Mouse (Mus musculus): ENCODE measurements around the gene Slc25a4. TPM values are rescaled to one million over a fixed set of nuclear protein-coding genes. Genes with fewer than 3 reads are reported as not detected.
A peak's percentile ranks its signal among the peaks of the same experiment; 100 is the strongest.

Gene Slc25a4
- polyA plus RNA-seq (2014; fragmentation: Nextera tagmentation; extraction: Ambion mirVana): 1,564 and 1,695 TPM in 2 replicates

DNA sequence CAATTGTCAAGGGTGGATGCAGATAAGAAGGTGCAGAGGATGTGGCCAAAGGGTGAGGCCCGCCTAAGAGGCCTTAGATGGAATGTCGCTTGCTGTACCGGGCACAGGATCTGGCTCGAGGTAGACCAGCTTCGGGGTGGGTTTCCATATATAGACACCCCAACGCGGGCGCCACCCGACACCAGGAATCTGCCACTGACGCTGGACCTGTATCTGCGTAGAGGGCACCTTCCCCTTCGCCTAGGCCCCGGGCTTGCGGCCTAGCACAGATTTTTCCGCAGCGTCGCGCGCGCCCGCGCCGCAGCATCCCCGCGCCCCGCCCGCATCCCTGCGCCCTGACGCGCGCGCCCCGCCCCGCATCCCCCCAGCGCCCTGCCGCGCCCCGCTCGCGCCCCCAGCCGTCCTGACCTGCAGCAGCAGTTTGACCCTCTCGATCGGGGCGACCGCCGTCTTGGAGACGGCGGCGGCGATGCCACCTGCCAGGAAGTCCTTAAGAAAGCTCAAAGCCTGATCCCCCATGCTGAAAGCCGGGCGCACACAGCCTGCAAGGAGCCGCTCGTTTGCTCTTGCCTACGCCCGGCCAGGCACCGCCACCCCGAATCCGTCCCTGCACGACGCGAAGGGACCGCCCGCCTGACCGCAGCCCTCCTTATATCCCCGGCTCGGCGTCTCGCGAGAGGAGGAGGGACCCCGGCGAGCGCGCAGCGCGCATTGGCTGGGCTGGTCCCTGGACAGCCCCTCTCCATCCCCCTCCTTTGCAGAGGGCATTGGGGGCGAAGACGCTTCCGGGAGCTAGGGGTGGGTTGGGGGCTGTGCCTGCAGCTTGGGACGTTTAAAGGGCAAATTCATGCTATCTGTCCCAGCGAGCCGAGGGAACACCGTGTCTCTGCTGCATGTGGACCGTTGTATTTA lies at the start of gene Slc25a4:
Gene Slc25a4 (minus strand): TSS at position 881 of the 912 bp plus-strand sequence.
- H3K4me2 ChIP-seq: peak within 1 kb of the TSS; percentile 79
- H3K27me3 ChIP-seq (ENCODE audit: control insufficient read depth, insufficient read depth, low read length): no peaks in the 10 kb centered on the region
- under 1% methylated on average over 76 of the region's 84 CpGs for WGBS (ENCODE audit: insufficient replicate concordance)
- peak; percentile 93 for ATAC-seq (replicated peaks; ENCODE audit: insufficient number of reproducible peaks, low FRiP score, low TSS enrichment)
- peaks cover 29% of the 10 kb centered on the region for H3K36me3 ChIP-seq (ENCODE audit: control insufficient read depth, insufficient read depth, low read length)
- peak within 1 kb of the TSS; percentile 95 for H3K4me3 ChIP-seq (ENCODE audit: low read depth, low read length)
- H3K9ac ChIP-seq (ENCODE audit: low read depth, low read length): peak within 1 kb of the TSS; percentile 98
- H3K4me1 ChIP-seq (ENCODE audit: control insufficient read depth, insufficient read depth, low read length): peaks cover 38% of the 10 kb centered on the region
- peak within 1 kb of the TSS; percentile 100 for H3K27ac ChIP-seq (ENCODE audit: low read depth, low read length)
- no peaks in the 10 kb centered on the region for H3K9me3 ChIP-seq (replicated peaks; ENCODE audit: control insufficient read depth, low read length)

DNA sequence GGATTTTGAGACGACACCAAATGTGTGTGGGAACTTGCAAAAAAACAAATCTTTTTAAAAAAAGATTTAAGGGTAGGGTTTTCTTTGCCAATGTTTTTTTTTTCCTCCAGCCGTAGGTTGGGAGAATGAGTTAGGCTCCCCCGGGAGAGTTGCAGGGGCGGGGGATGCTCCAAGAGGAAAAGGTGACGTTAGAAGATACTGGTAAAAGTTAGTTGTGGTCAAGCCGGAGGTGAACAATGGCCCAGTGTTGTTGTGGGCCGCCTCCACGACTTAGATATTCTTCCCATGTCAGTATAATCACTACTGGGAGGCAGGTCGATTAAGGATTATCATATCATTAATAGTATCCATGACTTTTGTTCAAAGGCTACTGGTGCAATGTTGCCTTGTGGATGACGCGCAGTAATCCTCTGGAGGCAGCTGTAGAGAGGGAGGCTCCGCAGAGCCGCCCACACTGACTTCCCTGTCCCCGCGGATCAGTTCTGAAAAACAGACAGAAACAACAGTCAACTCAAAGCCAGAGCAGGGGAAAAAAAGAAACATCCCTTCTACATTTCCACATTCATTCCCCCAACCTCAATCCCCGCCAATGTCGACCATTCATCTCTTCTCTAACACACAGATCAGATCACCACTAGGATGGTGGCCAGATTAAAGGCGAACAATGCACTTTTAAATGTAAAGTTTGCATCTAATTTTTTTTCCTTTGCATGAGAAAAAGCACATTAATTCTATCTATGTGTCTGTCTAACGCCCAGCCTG lies 47.0 kb upstream of the Slc25a4 start:
- Histone ChIP-seq H3K36me3 (ENCODE audit: control insufficient read depth, insufficient read depth, low read length) (no peaks in the 10 kb centered on the region), H3K27me3 (ENCODE audit: control insufficient read depth, insufficient read depth, low read length) (no peaks in the 10 kb centered on the region), H3K27ac (ENCODE audit: low read depth, low read length) (no peak overlapping the region), H3K9ac (ENCODE audit: low read depth, low read length) (no peak overlapping the region), H3K9me3 (replicated peaks; ENCODE audit: control insufficient read depth, low read length) (no peaks in the 10 kb centered on the region), H3K4me1 (ENCODE audit: control insufficient read depth, insufficient read depth, low read length) (no peaks in the 10 kb centered on the region), H3K4me3 (ENCODE audit: low read depth, low read length) (no peak overlapping the region), H3K4me2 (no peak overlapping the region)
- ATAC-seq (replicated peaks; ENCODE audit: insufficient number of reproducible peaks, low FRiP score, low TSS enrichment): no peak
- 38% methylated on average over 19 of the region's 19 CpGs for WGBS (ENCODE audit: insufficient replicate concordance)

DNA sequence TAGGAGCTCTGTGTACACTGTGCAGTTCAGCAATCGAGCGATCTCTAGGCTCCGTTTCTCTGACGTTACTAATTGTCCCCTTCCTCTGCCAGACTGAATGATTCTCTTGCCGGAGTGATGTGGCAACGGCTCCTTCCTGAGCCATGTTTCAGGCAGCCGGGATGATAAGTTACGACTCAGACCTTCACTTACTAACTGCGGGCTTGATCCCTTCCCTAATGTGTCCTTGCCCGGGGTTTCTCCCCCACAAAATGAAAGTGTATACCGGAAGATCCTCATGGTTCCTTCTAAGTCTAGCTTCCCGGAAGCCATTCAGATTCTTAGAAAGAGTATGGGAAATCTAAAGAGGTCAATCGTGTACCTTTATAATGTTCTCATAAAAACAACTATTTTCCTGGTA lies 41.4 kb upstream of the Slc25a4 start:
- Histone ChIP-seq H3K36me3 (ENCODE audit: control insufficient read depth, insufficient read depth, low read length) (no peaks in the 10 kb centered on the region), H3K4me1 (ENCODE audit: control insufficient read depth, insufficient read depth, low read length) (no peaks in the 10 kb centered on the region), H3K27me3 (ENCODE audit: control insufficient read depth, insufficient read depth, low read length) (no peaks in the 10 kb centered on the region), H3K27ac (ENCODE audit: low read depth, low read length) (no peak overlapping the region), H3K4me2 (peak overlapping the region; percentile 18; the same call in 1 of the 2 replicates), H3K9me3 (replicated peaks; ENCODE audit: control insufficient read depth, low read length) (no peaks in the 10 kb centered on the region), H3K9ac (ENCODE audit: low read depth, low read length) (no peak overlapping the region), H3K4me3 (ENCODE audit: low read depth, low read length) (no peak overlapping the region)
- no peak for ATAC-seq (replicated peaks; ENCODE audit: insufficient number of reproducible peaks, low FRiP score, low TSS enrichment)
- WGBS (ENCODE audit: insufficient replicate concordance): 64% methylated on average over 13 of the region's 13 CpGs

DNA sequence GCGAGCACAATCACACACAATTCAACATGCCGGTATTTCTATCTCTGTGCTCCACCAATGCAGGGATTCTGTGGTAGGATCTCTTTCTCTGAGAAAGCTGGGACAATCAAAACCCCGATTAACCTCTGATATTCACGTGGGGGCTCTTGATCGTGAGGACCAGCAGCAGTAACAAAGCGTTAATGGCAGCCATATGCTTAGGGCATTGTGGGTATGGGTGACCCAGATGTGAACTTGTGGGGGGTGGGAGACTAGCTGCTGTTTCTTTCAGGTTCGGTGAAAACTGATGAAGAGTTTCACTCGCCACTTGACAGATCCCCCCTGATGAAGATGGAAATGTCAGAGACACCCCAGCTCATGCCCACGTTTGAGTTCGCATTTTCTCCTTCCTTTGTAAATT lies 40.5 kb upstream of the Slc25a4 start:
- Histone ChIP-seq H3K4me2 (no peak overlapping the region), H3K9me3 (replicated peaks; ENCODE audit: control insufficient read depth, low read length) (no peaks in the 10 kb centered on the region), H3K9ac (ENCODE audit: low read depth, low read length) (no peak overlapping the region), H3K27ac (ENCODE audit: low read depth, low read length) (no peak overlapping the region), H3K27me3 (ENCODE audit: control insufficient read depth, insufficient read depth, low read length) (no peaks in the 10 kb centered on the region), H3K4me1 (ENCODE audit: control insufficient read depth, insufficient read depth, low read length) (no peaks in the 10 kb centered on the region), H3K36me3 (ENCODE audit: control insufficient read depth, insufficient read depth, low read length) (no peaks in the 10 kb centered on the region), H3K4me3 (ENCODE audit: low read depth, low read length) (no peak overlapping the region)
- WGBS (ENCODE audit: insufficient replicate concordance): 49% methylated on average over 10 of the region's 10 CpGs
- no peak for ATAC-seq (replicated peaks; ENCODE audit: insufficient number of reproducible peaks, low FRiP score, low TSS enrichment)

DNA sequence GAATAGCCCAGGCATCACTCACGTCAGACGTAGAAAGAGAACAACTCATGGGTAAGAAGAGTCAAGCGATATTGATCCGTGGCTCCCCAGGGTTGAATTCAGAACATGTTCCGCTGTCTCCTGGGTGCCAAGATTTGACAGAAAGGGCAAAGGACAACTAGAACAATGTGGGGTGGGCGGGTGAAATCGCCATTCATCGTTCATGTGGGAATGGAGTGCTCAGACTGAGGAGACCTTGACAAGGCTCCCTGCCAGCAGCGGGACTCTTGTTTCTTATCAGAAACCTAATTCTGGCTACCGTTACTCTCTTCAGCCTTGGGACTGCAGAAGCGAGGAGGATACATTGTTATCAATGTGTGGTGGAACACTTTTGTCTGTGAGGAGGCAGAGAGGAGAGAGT lies 35.3 kb upstream of the Slc25a4 start:
- H3K4me2 ChIP-seq: peak overlapping the region; percentile 49
- 28% methylated on average over 11 of the region's 11 CpGs for WGBS (ENCODE audit: insufficient replicate concordance)
- H3K36me3 ChIP-seq (ENCODE audit: control insufficient read depth, insufficient read depth, low read length): no peaks in the 10 kb centered on the region
- no peaks in the 10 kb centered on the region for H3K9me3 ChIP-seq (replicated peaks; ENCODE audit: control insufficient read depth, low read length)
- H3K27ac ChIP-seq (ENCODE audit: low read depth, low read length): peak overlapping the region; percentile 35; the same call in 1 of the 2 replicates
- 0 out of 2 replicates have a peak overlapping the region, but pooled peaks have one; percentile 28 for H3K9ac ChIP-seq (ENCODE audit: low read depth, low read length)
- peaks cover 4% of the 10 kb centered on the region; the same call in 1 of the 2 replicates for H3K4me1 ChIP-seq (ENCODE audit: control insufficient read depth, insufficient read depth, low read length)
- H3K27me3 ChIP-seq (ENCODE audit: control insufficient read depth, insufficient read depth, low read length): no peaks in the 10 kb centered on the region
- peak overlapping the region; percentile 10; the same call in 1 of the 2 replicates for H3K4me3 ChIP-seq (ENCODE audit: low read depth, low read length)
- ATAC-seq (replicated peaks; ENCODE audit: insufficient number of reproducible peaks, low FRiP score, low TSS enrichment): no peak

DNA sequence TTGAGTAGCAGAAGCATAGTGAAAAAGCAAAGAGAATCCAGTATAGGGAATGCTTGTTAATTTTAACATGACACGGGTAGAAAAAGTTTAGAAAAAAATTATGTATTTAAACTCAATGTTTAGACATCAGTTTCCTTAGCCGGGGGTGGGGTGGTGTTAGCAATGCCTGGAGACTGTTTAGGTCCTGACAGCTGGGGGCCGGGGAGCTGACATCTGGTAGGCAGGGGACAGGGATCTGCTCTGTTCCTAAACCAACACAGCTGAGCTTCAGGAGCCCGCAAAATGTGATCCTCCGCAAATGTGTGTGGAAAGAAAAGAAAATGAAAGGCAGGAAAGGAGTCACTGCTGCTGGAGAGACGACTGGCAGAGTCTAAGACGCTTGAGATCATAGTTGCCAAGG lies 31.9 kb upstream of the Slc25a4 start:
- Histone ChIP-seq H3K4me2 (no peak overlapping the region), H3K4me3 (ENCODE audit: low read depth, low read length) (no peak overlapping the region), H3K9ac (ENCODE audit: low read depth, low read length) (no peak overlapping the region), H3K4me1 (ENCODE audit: control insufficient read depth, insufficient read depth, low read length) (peaks cover 4% of the 10 kb centered on the region; the same call in 1 of the 2 replicates), H3K27ac (ENCODE audit: low read depth, low read length) (no peak overlapping the region), H3K27me3 (ENCODE audit: control insufficient read depth, insufficient read depth, low read length) (no peaks in the 10 kb centered on the region), H3K36me3 (ENCODE audit: control insufficient read depth, insufficient read depth, low read length) (no peaks in the 10 kb centered on the region), H3K9me3 (replicated peaks; ENCODE audit: control insufficient read depth, low read length) (no peaks in the 10 kb centered on the region)
- 15% methylated on average over 7 of the region's 7 CpGs for WGBS (ENCODE audit: insufficient replicate concordance)
- ATAC-seq (replicated peaks; ENCODE audit: insufficient number of reproducible peaks, low FRiP score, low TSS enrichment): no peak

DNA sequence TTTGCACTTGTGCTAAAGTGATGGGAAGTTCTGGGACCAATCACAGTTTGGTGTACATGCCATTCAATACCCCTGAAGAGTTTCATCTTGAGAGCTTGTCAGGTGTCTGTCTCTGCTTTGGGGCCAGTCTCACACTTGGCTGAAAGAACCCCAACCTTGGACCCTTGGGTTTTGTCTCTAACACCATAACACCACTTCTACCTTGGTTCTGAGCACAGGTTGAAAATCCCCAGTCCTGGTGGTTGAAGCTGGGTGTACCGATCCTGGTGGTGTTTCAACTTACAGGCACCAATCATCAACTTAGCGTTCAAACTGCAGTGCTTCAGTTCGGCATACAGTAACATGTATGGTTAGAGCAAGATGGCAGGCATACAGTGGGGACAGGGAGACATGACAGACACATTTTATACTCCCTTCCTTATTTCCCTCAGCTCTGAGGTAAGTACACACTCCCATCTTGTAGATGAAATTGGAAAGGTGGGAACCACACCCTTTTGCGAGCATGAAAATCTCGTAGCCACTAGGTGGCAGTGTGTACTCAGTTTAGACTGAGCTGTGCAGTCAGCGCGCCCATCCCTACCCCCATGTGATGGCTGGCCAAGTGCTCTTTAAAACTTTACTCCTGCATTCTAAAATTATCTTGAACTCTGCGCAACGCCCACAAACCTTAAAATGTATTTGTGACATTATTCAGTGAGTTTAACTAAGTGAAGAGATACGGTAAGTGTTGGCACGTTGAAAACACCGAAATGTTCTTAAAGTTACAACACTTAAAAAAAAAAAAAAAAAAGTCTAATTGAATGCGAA lies 30.7 kb upstream of the Slc25a4 start:
- Histone ChIP-seq H3K9ac (ENCODE audit: low read depth, low read length) (no peak overlapping the region), H3K27ac (ENCODE audit: low read depth, low read length) (no peak overlapping the region), H3K4me3 (ENCODE audit: low read depth, low read length) (no peak overlapping the region), H3K27me3 (ENCODE audit: control insufficient read depth, insufficient read depth, low read length) (no peaks in the 10 kb centered on the region), H3K4me1 (ENCODE audit: control insufficient read depth, insufficient read depth, low read length) (peaks cover 5% of the 10 kb centered on the region; the same call in 1 of the 2 replicates), H3K9me3 (replicated peaks; ENCODE audit: control insufficient read depth, low read length) (no peaks in the 10 kb centered on the region), H3K36me3 (ENCODE audit: control insufficient read depth, insufficient read depth, low read length) (no peaks in the 10 kb centered on the region), H3K4me2 (no peak overlapping the region)
- ATAC-seq (replicated peaks; ENCODE audit: insufficient number of reproducible peaks, low FRiP score, low TSS enrichment): no peak
- WGBS (ENCODE audit: insufficient replicate concordance): 26% methylated on average over 13 of the region's 13 CpGs
